Mouse (Mus musculus): Measurements from ENCODE around the gene Fgf3. TPM values are rescaled to one million over a fixed set of nuclear protein-coding genes. Genes with fewer than 3 reads are reported as not detected.
"Not testable (repeated sequence)": the region's sequence is repeated elsewhere in the genome, so short reads cannot be mapped to it uniquely, and the experiment has no call there.

Fgf3 gene
- polyA plus RNA-seq, 1 experiment, result 0.65 TPM

DNA sequence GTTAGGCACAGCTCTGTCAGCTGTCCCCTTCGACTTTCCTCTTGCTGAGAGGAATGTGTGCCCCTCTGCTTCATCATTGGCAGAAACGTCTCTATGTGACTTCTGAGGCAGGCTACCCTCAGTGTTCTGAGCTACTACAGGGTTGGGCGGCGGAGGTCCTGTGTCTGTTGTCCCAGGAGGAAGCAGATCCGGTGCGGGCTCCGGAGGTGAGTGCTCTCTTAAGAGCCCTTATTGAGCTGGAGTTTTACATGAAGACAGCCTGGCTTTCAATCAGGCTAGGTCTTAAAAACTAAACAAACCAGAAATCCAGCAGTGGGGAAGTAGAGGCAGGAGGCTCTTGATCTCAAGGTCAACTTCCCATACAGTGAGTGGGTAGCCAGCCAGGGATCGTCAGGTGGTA lies 29.7 kb downstream of the Fgf3 start:
- Histone ChIP-seq H3K27ac (ENCODE audit: insufficient read depth, low read length) (no peak overlapping the region), H3K4me1 (ENCODE audit: control insufficient read depth, insufficient read depth, low read length) (no peaks in the 10 kb centered on the region), H3K4me3 (ENCODE audit: insufficient read depth, low read length) (no peak overlapping the region)
- TF ChIP-seq CTCF (IDR thresholded peaks at IDR 0.05; ENCODE audit: extremely low read depth, insufficient read depth, low read length) (no peak), POLR2A (IDR thresholded peaks at IDR 0.05; ENCODE audit: extremely low read depth, insufficient read depth, low read length) (no peak)

DNA sequence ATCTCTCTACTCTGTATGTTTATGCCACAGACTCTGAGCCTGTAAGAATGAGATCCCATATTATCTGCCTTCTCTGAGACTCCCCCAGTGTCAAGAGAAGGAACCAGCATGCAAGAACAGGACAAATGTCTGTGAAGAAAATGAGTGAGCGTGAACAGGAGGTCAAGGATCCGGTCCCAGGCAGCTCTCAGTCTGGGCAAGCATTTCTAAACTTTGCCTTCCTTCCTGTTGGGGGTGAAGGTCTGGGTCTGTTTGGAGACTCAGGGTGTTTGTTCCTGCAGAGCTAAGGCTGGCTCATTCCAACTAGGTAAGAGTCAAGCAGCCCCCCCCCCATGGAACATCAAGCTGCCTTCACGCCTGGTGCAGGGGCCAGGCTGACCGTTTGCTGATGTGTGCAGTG lies 34.5 kb downstream of the Fgf3 start:
- TF ChIP-seq CTCF (IDR thresholded peaks at IDR 0.05; ENCODE audit: extremely low read depth, insufficient read depth, low read length) (no peak), POLR2A (IDR thresholded peaks at IDR 0.05; ENCODE audit: extremely low read depth, insufficient read depth, low read length) (no peak)
- Histone ChIP-seq H3K27ac (ENCODE audit: insufficient read depth, low read length) (no peak overlapping the region), H3K4me3 (ENCODE audit: insufficient read depth, low read length) (no peak overlapping the region), H3K4me1 (ENCODE audit: control insufficient read depth, insufficient read depth, low read length) (no peaks in the 10 kb centered on the region)

GRCm38 (mm10) chr7:144873160-144873559 lies 35.3 kb downstream of the Fgf3 start:
- no peak for TF ChIP-seq POLR2A (IDR thresholded peaks at IDR 0.05; ENCODE audit: extremely low read depth, insufficient read depth, low read length)
- TF ChIP-seq CTCF (IDR thresholded peaks at IDR 0.05; ENCODE audit: extremely low read depth, insufficient read depth, low read length), result no peak
- no peak overlapping the region for H3K27ac ChIP-seq (ENCODE audit: insufficient read depth, low read length)
- no peak overlapping the region for H3K4me3 ChIP-seq (ENCODE audit: insufficient read depth, low read length)
- H3K4me1 ChIP-seq (ENCODE audit: control insufficient read depth, insufficient read depth, low read length), result no peaks in the 10 kb centered on the region

- H3K4me3 ChIP-seq (ENCODE audit: insufficient read depth, low read length), result no peak overlapping the region
- H3K4me1 ChIP-seq (ENCODE audit: control insufficient read depth, insufficient read depth, low read length), result no peaks in the 10 kb centered on the region
- no peak overlapping the region for H3K27ac ChIP-seq (ENCODE audit: insufficient read depth, low read length)
- TF ChIP-seq CTCF (IDR thresholded peaks at IDR 0.05; ENCODE audit: extremely low read depth, insufficient read depth, low read length) (no peak), POLR2A (IDR thresholded peaks at IDR 0.05; ENCODE audit: extremely low read depth, insufficient read depth, low read length) (no peak)
These were observed 36.3 kb downstream of the Fgf3 start for GRCm38 (mm10) chr7:144874226-144874625.

DNA sequence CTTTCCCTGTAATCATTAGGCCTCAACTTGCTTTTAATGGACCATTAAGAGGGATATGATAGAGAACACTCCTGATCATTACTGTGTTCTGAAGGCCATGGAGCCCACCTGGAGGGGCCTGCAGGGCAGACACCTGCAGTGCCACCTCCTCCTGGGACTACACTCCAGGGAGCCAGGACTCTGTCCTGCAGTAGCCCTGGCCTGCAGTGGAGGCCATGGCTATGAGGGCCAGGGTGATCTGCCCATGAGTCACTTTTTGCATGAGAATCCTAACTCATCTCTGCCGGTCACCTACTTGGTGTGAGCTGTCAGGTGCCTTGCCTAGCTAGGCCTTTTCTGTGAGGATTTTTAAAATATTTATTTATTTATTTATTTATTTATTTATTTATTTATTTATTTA lies 40.5 kb downstream of the Fgf3 start:
- TF ChIP-seq CTCF (IDR thresholded peaks at IDR 0.05; ENCODE audit: extremely low read depth, insufficient read depth, low read length), result no peak
- TF ChIP-seq POLR2A (IDR thresholded peaks at IDR 0.05; ENCODE audit: extremely low read depth, insufficient read depth, low read length), result no peak
- Histone ChIP-seq H3K4me1 (ENCODE audit: control insufficient read depth, insufficient read depth, low read length) (no peaks in the 10 kb centered on the region), H3K27ac (ENCODE audit: insufficient read depth, low read length) (no peak overlapping the region), H3K4me3 (ENCODE audit: insufficient read depth, low read length) (no peak overlapping the region)

DNA sequence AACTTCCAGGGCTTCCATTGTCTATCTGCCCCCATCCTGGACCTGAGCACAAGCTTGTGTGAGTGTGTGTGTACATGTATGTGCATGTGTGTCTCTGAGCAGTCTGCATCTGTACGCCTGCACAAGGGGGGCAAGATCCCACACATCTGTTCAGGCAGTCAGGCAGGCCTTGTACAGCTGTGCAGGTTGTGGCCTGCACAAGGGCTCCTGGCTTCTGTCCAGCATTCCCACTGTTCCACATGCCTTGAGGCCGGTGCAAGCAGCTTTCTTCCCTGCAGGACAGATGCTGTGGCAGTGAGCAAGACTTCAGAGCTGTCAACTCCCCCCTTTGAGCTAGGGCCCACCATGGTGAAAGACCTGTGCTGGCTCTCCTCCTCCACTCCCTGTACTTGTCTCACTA lies 45.2 kb downstream of the Fgf3 start:
- TF ChIP-seq CTCF (IDR thresholded peaks at IDR 0.05; ENCODE audit: extremely low read depth, insufficient read depth, low read length) (no peak), POLR2A (IDR thresholded peaks at IDR 0.05; ENCODE audit: extremely low read depth, insufficient read depth, low read length) (no peak)
- Histone ChIP-seq H3K27ac (ENCODE audit: insufficient read depth, low read length) (no peak overlapping the region), H3K4me3 (ENCODE audit: insufficient read depth, low read length) (no peak overlapping the region), H3K4me1 (ENCODE audit: control insufficient read depth, insufficient read depth, low read length) (no peaks in the 10 kb centered on the region)

DNA sequence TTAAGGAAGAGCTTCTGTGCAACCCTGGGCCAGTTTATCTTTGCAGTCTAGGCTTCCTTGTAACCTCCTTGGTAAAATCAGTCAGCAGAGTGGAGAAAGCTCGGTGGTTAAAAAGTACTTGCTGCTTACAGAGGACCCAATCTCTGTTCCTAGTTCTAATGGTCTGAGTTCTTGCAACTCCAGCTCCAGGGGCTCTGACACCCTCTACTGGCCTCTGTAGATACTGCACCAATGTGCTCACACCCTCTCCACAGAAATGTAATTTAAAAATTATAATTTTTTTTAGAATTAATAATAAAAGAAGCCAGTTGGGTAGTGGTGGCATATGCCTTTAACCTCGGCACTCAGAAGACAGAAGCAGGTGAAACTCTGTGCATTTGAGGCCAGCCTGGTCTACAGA lies 49.8 kb downstream of the Fgf3 start:
- H3K4me1 ChIP-seq (ENCODE audit: control insufficient read depth, insufficient read depth, low read length), result no peaks in the 10 kb centered on the region
- H3K4me3 ChIP-seq (ENCODE audit: insufficient read depth, low read length), result no peak overlapping the region
- no peak for TF ChIP-seq CTCF (IDR thresholded peaks at IDR 0.05; ENCODE audit: extremely low read depth, insufficient read depth, low read length)
- TF ChIP-seq POLR2A (IDR thresholded peaks at IDR 0.05; ENCODE audit: extremely low read depth, insufficient read depth, low read length), result no peak
- H3K27ac ChIP-seq (ENCODE audit: insufficient read depth, low read length), result no peak overlapping the region

- H3K4me1 ChIP-seq (ENCODE audit: control insufficient read depth, insufficient read depth, low read length), result no peaks in the 10 kb centered on the region
- no peak overlapping the region for H3K4me3 ChIP-seq (ENCODE audit: insufficient read depth, low read length)
- H3K27ac ChIP-seq (ENCODE audit: insufficient read depth, low read length), result no peak overlapping the region
- TF ChIP-seq POLR2A (IDR thresholded peaks at IDR 0.05; ENCODE audit: extremely low read depth, insufficient read depth, low read length) (no peak), CTCF (IDR thresholded peaks at IDR 0.05; ENCODE audit: extremely low read depth, insufficient read depth, low read length) (no peak)
These were observed 50.8 kb downstream of the Fgf3 start for GRCm38 (mm10) chr7:144888564-144889299.

GRCm38 (mm10) chr7:144890661-144891060 lies 52.8 kb downstream of the Fgf3 start:
- not testable (repeated sequence) for H3K4me1 ChIP-seq (ENCODE audit: control insufficient read depth, insufficient read depth, low read length); H3K4me3 ChIP-seq (ENCODE audit: insufficient read depth, low read length)

DNA sequence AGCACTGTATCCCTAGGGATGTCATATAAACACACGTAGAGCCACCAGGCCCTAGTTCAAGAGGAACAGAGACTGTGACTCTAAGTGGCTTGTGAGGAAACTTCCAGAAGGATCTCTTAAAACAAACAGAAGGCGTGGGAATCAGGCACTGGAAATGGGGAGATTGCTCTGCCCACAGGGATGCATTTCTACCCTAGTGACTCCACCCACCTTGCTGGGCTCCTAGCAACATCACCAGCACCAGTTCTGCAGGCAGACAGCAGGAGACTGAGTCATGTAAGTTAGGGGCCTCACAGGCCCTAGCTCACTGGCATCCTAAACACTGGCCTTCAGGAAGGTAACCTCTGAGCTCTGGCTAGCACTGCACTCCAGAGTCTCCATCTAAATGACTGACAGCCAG lies 54.0 kb downstream of the Fgf3 start:
- Histone ChIP-seq H3K4me1 (ENCODE audit: control insufficient read depth, insufficient read depth, low read length) (no peaks in the 10 kb centered on the region; the same call in 1 of the 2 replicates), H3K4me3 (ENCODE audit: insufficient read depth, low read length) (no peak overlapping the region), H3K27ac (ENCODE audit: insufficient read depth, low read length) (no peak overlapping the region)
- no peak for TF ChIP-seq POLR2A (IDR thresholded peaks at IDR 0.05; ENCODE audit: extremely low read depth, insufficient read depth, low read length)
- TF ChIP-seq CTCF (IDR thresholded peaks at IDR 0.05; ENCODE audit: extremely low read depth, insufficient read depth, low read length), result no peak

More at GRCm38 (mm10) chr7:144890661-144891060, 52.8 kb downstream of the Fgf3 start:
- H3K27ac ChIP-seq (ENCODE audit: insufficient read depth, low read length), result not testable (repeated sequence)
